Mouse (Mus musculus): ENCODE data around the gene Atg9a. TPM values are rescaled to one million over a fixed set of nuclear protein-coding genes. Genes with fewer than 3 reads are reported as not detected.

The Atg9a gene
- polyA plus RNA-seq, 1 experiment from 2014 or later = 26.0 TPM

- ATAC-seq (ENCODE audit: low FRiP score, low TSS enrichment) = peak; percentile 14
These were observed 23.9 kb downstream of the Atg9a start for GRCm38 (mm10) chr1:75168093-75168471.

GRCm38 (mm10) chr1:75160256-75160617, 31.8 kb downstream of the Atg9a start:
- Histone ChIP-seq H3K4me2 (replicated peaks; ENCODE audit: low read depth, low read length) (no peak overlapping the region), H3K4me1 (ENCODE audit: control insufficient read depth, insufficient read depth, low read length) (no peaks in the 10 kb centered on the region), H3K36me3 (ENCODE audit: control insufficient read depth, insufficient read depth, low read length) (no peaks in the 10 kb centered on the region), H3K4me3 (ENCODE audit: low read length) (no peak overlapping the region), H3K27ac (ENCODE audit: low read depth, low read length) (no peak overlapping the region), H3K27me3 (ENCODE audit: control insufficient read depth, insufficient read depth, low read length) (peaks cover 3% of the 10 kb centered on the region; the same call in 1 of the 2 replicates), H3K9ac (ENCODE audit: low read depth, low read length) (no peak overlapping the region), H3K9me3 (ENCODE audit: control insufficient read depth, low read length) (no peaks in the 10 kb centered on the region)
- 85% methylated on average over 4 of the region's 4 CpGs for WGBS
- no peak for ATAC-seq (ENCODE audit: low FRiP score, low TSS enrichment)

More at GRCm38 (mm10) chr1:75168093-75168471, 23.9 kb downstream of the Atg9a start:
- H3K4me1 ChIP-seq (ENCODE audit: control insufficient read depth, insufficient read depth, low read length) = peaks cover 5% of the 10 kb centered on the region
- no peaks in the 10 kb centered on the region for H3K27me3 ChIP-seq (ENCODE audit: control insufficient read depth, insufficient read depth, low read length)
- peaks cover 27% of the 10 kb centered on the region for H3K36me3 ChIP-seq (ENCODE audit: control insufficient read depth, insufficient read depth, low read length)
- no peaks in the 10 kb centered on the region for H3K9me3 ChIP-seq (ENCODE audit: control insufficient read depth, low read length)
- H3K4me3 ChIP-seq (ENCODE audit: low read length) = peak overlapping the region; percentile 68
- H3K27ac ChIP-seq (ENCODE audit: low read depth, low read length) = peak overlapping the region; percentile 70; the same call in 1 of the 2 replicates
- peak overlapping the region; percentile 48 for H3K4me2 ChIP-seq (replicated peaks; ENCODE audit: low read depth, low read length)
- peak overlapping the region; percentile 68; the same call in 1 of the 2 replicates for H3K9ac ChIP-seq (ENCODE audit: low read depth, low read length)
- 9% methylated on average over 7 of the region's 7 CpGs for WGBS

DNA sequence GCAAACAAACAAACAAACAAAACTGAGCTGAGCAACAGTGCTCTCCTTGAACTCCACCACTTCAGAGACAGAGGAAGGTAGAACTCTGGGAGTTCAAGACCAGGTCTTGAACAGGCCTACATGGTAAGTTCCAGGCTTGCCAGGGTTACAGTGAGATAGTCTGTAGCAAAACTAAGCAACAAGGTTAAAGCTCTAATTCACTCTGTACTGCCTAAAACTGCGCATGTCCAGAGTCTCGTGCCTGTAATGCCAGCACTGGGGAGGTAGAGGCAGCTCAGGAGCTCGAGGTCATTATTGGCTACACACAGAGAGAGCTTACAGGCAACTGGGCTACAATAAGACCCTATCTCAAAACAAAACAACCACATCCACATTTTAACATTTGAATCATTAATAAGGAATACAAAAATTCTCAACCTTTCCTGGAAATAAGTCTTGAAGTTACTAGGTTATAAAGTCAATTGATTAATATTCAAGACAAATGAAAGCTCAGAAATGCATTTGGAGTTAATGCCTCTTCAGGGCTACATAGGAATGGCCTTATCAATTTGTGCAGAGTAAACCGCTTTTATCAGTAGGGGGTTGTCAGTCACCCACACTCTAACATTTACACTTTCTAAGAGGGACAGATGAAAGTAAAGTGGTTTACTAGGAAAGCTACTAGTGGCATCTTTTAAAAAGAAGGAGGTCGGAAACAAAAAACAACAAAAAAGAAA, 32.3 kb downstream of the Atg9a start:
- Histone ChIP-seq H3K36me3 (ENCODE audit: control insufficient read depth, insufficient read depth, low read length) (no peaks in the 10 kb centered on the region), H3K9me3 (ENCODE audit: control insufficient read depth, low read length) (no peaks in the 10 kb centered on the region), H3K4me1 (ENCODE audit: control insufficient read depth, insufficient read depth, low read length) (no peaks in the 10 kb centered on the region), H3K27me3 (ENCODE audit: control insufficient read depth, insufficient read depth, low read length) (peaks cover 3% of the 10 kb centered on the region; the same call in 1 of the 2 replicates), H3K9ac (ENCODE audit: low read depth, low read length) (no peak overlapping the region), H3K4me3 (ENCODE audit: low read length) (no peak overlapping the region), H3K4me2 (replicated peaks; ENCODE audit: low read depth, low read length) (no peak overlapping the region), H3K27ac (ENCODE audit: low read depth, low read length) (no peak overlapping the region)
- WGBS = 78% methylated on average over 5 of the region's 5 CpGs
- no peak for ATAC-seq (ENCODE audit: low FRiP score, low TSS enrichment)

- no peak overlapping the region for H3K27ac ChIP-seq (ENCODE audit: low read depth, low read length)
- H3K27me3 ChIP-seq (ENCODE audit: control insufficient read depth, insufficient read depth, low read length) = peaks cover 3% of the 10 kb centered on the region; the same call in 1 of the 2 replicates
- no peak for ATAC-seq (ENCODE audit: low FRiP score, low TSS enrichment)
- H3K9me3 ChIP-seq (ENCODE audit: control insufficient read depth, low read length) = no peaks in the 10 kb centered on the region
- H3K9ac ChIP-seq (ENCODE audit: low read depth, low read length) = no peak overlapping the region
- H3K4me1 ChIP-seq (ENCODE audit: control insufficient read depth, insufficient read depth, low read length) = no peaks in the 10 kb centered on the region
- no peak overlapping the region for H3K4me2 ChIP-seq (replicated peaks; ENCODE audit: low read depth, low read length)
- H3K36me3 ChIP-seq (ENCODE audit: control insufficient read depth, insufficient read depth, low read length) = no peaks in the 10 kb centered on the region
- no peak overlapping the region for H3K4me3 ChIP-seq (ENCODE audit: low read length)
These were observed 33.0 kb downstream of the Atg9a start for GRCm38 (mm10) chr1:75158990-75159389.

- H3K9me3 ChIP-seq (ENCODE audit: control insufficient read depth, low read length) = no peaks in the 10 kb centered on the region
- no peak overlapping the region for H3K27ac ChIP-seq (ENCODE audit: low read depth, low read length)
- no peak for ATAC-seq (ENCODE audit: low FRiP score, low TSS enrichment)
- 69% methylated on average over 3 of the region's 3 CpGs for WGBS
- H3K36me3 ChIP-seq (ENCODE audit: control insufficient read depth, insufficient read depth, low read length) = no peaks in the 10 kb centered on the region
- no peak overlapping the region for H3K4me3 ChIP-seq (ENCODE audit: low read length)
- H3K4me1 ChIP-seq (ENCODE audit: control insufficient read depth, insufficient read depth, low read length) = no peaks in the 10 kb centered on the region
- no peak overlapping the region for H3K4me2 ChIP-seq (replicated peaks; ENCODE audit: low read depth, low read length)
- H3K27me3 ChIP-seq (ENCODE audit: control insufficient read depth, insufficient read depth, low read length) = peaks cover 3% of the 10 kb centered on the region; the same call in 1 of the 2 replicates
- no peak overlapping the region for H3K9ac ChIP-seq (ENCODE audit: low read depth, low read length)
These were observed 36.2 kb downstream of the Atg9a start for GRCm38 (mm10) chr1:75155837-75156236.

DNA sequence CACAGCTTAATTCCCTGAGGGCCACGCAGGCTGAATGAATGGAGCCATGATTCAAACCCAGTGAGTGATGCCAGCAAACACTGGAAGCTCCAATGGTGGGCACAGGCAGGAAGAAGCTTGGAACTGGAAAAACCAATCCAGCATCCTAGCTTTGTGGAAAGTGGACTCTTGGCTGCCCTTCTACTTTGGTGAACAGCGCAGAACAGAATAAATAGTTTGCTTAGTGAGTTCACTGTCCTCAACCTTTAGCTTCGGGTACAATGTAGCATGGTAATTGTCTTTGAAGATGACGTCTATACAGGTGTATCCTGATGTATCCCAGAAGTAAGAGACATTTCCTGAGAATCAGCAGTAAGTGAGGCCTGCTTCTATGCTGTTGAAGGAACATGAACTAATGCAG, 43.3 kb downstream of the Atg9a start:
- no peaks in the 10 kb centered on the region for H3K27me3 ChIP-seq (ENCODE audit: control insufficient read depth, insufficient read depth, low read length)
- peaks cover 46% of the 10 kb centered on the region for H3K36me3 ChIP-seq (ENCODE audit: control insufficient read depth, insufficient read depth, low read length)
- H3K27ac ChIP-seq (ENCODE audit: low read depth, low read length) = no peak overlapping the region
- no peak overlapping the region for H3K4me3 ChIP-seq (ENCODE audit: low read length)
- H3K4me2 ChIP-seq (replicated peaks; ENCODE audit: low read depth, low read length) = no peak overlapping the region
- H3K9me3 ChIP-seq (ENCODE audit: control insufficient read depth, low read length) = no peaks in the 10 kb centered on the region
- H3K9ac ChIP-seq (ENCODE audit: low read depth, low read length) = no peak overlapping the region
- H3K4me1 ChIP-seq (ENCODE audit: control insufficient read depth, insufficient read depth, low read length) = peaks cover 4% of the 10 kb centered on the region; the same call in 1 of the 2 replicates
- ATAC-seq (ENCODE audit: low FRiP score, low TSS enrichment) = no peak
- 89% methylated on average over 4 of the region's 4 CpGs for WGBS

DNA sequence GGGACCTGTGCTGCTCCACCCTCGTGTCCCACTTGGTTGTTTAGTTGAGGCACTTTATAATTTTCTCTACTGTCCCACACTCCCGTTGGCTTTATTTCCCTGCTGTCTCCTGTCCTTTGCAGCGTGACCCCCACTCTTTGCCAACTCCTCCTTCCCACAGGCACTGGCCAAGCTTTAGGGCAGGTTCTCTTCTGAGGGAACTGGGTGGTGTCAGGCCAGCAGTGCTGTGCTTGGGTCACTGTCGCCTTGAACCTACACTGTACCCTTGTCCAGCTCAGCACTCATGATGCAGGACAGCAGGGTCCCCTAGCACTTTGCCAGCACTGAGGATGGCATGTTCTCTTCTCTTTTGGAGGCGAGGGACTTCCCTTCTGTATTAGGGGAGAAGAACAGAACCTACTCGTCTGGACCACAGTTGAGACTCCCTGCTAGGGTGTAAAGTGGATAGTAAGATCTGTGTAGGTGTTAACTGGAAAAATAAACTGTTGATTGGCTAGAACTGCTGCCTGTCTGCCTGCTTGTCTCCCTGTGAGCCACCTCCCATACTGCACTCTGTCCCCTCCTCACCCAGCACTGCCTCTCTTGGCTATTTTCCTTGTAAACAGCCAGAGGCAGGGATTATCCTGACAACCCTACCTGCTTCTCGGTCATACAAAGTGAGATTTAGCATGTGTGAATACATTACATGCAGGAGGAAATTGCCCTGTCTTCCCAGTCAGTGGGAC, 44.4 kb downstream of the Atg9a start:
- no peak overlapping the region for H3K4me3 ChIP-seq (ENCODE audit: low read length)
- peaks cover 10% of the 10 kb centered on the region; the same call in 1 of the 2 replicates for H3K4me1 ChIP-seq (ENCODE audit: control insufficient read depth, insufficient read depth, low read length)
- H3K9ac ChIP-seq (ENCODE audit: low read depth, low read length) = no peak overlapping the region
- H3K4me2 ChIP-seq (replicated peaks; ENCODE audit: low read depth, low read length) = no peak overlapping the region
- H3K27me3 ChIP-seq (ENCODE audit: control insufficient read depth, insufficient read depth, low read length) = no peaks in the 10 kb centered on the region
- no peak for ATAC-seq (ENCODE audit: low FRiP score, low TSS enrichment)
- no peak overlapping the region for H3K27ac ChIP-seq (ENCODE audit: low read depth, low read length)
- peaks cover 46% of the 10 kb centered on the region for H3K36me3 ChIP-seq (ENCODE audit: control insufficient read depth, insufficient read depth, low read length)
- 90% methylated on average over 7 of the region's 7 CpGs for WGBS
- H3K9me3 ChIP-seq (ENCODE audit: control insufficient read depth, low read length) = no peaks in the 10 kb centered on the region

DNA sequence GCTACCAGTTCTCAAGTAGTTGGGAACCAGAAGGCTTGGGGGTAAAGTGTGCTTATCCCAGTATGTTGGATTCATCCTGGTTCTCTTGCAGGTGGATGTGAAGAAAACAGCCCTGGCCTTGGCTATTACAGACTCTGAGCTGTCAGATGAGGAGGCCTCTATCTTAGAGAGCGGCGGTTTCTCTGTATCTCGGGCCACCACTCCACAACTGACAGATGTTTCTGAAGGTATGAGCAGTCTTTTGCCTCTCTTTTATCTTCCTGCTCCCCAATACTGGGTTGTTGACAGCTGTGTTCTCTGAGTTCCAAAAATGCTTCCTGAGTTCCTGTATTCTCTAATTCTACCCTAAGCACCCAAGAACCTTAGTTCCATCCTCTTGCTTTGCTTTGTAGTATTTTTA, 46.4 kb downstream of the Atg9a start:
- no peak overlapping the region for H3K4me3 ChIP-seq (ENCODE audit: low read length)
- peaks cover 15% of the 10 kb centered on the region for H3K4me1 ChIP-seq (ENCODE audit: control insufficient read depth, insufficient read depth, low read length)
- no peak for ATAC-seq (ENCODE audit: low FRiP score, low TSS enrichment)
- peaks cover 46% of the 10 kb centered on the region for H3K36me3 ChIP-seq (ENCODE audit: control insufficient read depth, insufficient read depth, low read length)
- no peak overlapping the region for H3K27ac ChIP-seq (ENCODE audit: low read depth, low read length)
- 93% methylated on average over 3 of the region's 3 CpGs for WGBS
- H3K27me3 ChIP-seq (ENCODE audit: control insufficient read depth, insufficient read depth, low read length) = no peaks in the 10 kb centered on the region
- H3K9me3 ChIP-seq (ENCODE audit: control insufficient read depth, low read length) = no peaks in the 10 kb centered on the region
- no peak overlapping the region for H3K9ac ChIP-seq (ENCODE audit: low read depth, low read length)
- H3K4me2 ChIP-seq (replicated peaks; ENCODE audit: low read depth, low read length) = no peak overlapping the region
